Mouse (Mus musculus) adrenal gland, adult 8-10 months (tissue): ENCODE data around the gene Mlst8. TPM values are rescaled to one million over a fixed set of nuclear protein-coding genes. Genes with fewer than 3 reads are reported as not detected.

Source experiments
- DNase-seq: peaks from one replicate; pipeline ENCODE4 v3.0.0; 2022
- total RNA-seq, 4 experiments: library from RNA; stranded (reverse); gene quantifications; 2 replicates each; pipeline ENCODE4 v1.2.4; 2022

Gene Mlst8
- 10 to 100 TPM; 24.3 to 37.6 (median 32.2) TPM for total RNA-seq

- peak; percentile 94 for DNase-seq
Observed at GRCm38 (mm10) chr17:24478663-24479380, at the start of gene Mlst8. Gene Mlst8 (minus strand): TSS chr17:24479078.

- no peak for DNase-seq
Observed at GRCm38 (mm10) chr17:24528560-24528918, 49.7 kb upstream of the Mlst8 start.

GRCm38 (mm10) chr17:24527723-24528559 is 49.1 kb upstream of the Mlst8 start, which contains the start of gene Traf7:
Gene Traf7 (minus strand): TSS chr17:24527938.
- DNase-seq = peak; percentile 97

DNA sequence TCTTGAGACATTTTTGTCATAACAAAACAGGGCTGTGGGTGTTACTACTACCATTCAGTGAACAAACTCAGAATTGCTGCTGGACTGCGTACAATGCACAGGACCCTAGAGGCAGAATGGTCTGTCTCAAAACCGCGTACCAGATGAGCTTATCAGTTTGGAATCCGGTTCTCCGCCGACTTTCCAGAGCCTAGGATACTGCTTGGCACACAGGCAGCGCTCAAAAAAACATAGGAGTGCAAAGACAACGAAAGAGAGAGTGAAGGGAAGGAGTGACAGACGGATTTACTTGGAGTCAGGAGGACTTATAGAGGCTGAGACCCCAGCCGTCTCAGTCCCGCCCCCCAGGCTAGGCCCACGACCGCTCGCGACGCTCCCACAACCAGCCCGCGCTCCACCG is 48.4 kb upstream of the Mlst8 start:
- no peak for DNase-seq

DNA sequence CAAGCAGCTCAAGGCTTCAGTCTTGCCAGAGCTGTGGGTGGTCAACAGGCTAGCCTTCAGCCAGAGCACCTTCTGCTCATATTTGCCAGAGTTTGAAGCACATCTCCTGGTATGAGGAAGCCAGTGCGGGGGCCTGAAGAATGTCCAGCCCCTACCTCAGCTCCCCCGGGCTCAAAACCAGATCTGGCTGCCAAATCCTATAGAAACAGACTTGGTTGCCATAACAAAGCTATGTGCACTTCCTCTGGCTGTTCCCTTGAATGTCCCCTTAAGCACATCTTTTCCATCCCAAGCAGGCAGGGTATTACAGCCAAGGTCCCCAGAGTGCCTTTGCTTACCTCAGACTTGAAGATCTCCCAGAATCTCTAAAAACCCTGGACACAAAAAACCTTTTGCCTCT is 45.9 kb upstream of the Mlst8 start:
- no peak for DNase-seq

DNA sequence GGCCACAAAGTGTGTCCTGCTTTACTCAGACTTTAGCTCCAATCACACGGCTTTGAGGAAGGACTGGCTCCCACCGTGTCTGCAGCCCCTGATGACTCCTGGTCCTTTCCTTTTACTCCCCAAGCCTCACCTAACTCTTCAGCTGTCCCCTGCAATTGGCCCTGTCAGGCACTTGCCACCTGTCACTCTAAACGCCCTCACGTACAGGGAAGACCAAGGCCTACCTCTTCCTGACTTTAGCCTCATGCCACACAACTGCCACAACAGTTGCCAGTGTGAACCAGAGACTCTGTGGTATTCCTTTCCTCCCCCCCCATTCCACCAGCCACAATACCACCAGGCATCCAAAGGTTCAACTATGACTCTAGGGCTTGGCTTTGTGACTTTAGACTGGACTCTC is 41.6 kb upstream of the Mlst8 start:
- no peak for DNase-seq

DNA sequence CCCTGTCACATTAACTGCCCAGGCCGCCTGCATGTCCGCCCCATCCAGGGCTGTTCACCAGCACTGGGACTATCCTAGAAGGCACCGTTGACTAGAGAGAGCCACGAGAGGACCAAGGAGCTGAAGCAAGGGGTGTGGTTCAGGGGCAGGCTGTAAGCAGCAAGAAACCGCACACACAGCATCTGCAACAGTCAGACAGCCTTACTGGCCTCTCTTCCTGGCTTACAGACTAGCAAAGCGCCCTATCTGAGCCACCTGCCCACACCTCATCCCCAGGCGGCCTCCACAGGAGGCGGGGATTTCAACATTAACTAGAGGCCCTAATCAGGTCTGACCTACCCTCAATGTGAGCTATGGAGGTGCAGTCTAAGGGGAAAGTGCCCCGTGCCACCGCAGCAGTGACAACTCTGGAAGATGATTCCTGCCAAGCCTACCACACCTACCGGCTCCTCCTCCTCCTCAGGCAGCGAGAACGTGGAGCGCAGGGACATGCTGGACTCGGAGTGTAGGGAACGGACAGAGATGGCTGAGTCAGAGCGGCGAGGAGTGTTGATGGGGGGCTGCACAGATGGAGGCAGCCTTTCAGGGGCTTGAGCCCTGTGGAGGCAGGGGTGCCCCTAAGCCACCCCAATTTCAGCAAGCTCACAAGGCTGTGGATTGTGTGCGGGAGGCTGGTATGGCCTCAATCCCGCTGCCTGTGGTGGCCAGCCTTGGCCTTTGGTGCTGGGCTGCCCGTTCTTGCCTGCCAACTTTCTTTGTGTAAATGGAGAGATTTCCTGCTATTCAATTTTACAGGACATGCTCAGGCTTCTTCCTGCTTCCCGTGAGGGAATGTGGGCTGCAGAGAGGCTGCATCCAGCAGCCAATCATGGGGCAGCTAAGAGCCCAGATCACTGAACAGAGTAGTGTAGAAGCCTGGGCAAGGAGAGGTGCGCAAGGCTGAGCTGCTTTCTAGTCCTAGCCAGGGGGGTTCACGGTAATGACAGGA is 35.7 kb upstream of the Mlst8 start:
- DNase-seq = no peak

GRCm38 (mm10) chr17:24513609-24514008 is 34.7 kb upstream of the Mlst8 start:
- no peak for DNase-seq

DNA sequence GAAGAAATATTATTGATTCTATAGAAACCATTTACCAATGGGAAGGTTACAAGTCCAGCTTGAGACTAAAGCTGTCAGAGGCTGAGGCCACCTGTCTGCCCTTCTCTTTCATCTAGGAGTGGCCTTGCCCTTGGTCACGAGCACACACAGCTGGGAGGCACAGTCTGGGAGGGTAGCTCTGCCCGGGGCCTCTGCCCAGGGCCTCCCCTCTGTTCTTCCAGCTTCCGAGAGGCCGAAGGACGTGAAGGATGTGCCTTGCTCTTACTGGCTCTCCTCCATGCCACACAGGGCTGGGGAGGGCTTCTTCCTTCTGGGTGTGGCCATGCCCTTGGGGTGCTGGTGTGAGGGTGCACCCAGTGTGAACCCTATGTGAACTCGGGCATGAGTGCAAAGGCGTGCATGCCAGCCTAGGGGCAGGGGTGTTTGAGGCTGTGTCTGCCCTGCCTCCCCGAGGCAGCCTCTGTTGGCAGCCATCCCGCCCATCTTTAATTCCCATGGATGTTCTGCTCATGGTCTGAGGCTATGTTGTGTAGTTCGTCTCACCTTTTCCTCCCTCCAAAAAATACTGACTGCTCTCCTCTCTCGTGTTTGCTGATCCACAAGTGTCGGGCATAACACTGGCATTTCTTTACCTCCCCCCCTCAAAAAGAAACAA is 29.1 kb upstream of the Mlst8 start:
- peak; percentile 58 for DNase-seq

- DNase-seq = no peak
Observed at GRCm38 (mm10) chr17:24507129-24507664, 28.3 kb upstream of the Mlst8 start.

DNA sequence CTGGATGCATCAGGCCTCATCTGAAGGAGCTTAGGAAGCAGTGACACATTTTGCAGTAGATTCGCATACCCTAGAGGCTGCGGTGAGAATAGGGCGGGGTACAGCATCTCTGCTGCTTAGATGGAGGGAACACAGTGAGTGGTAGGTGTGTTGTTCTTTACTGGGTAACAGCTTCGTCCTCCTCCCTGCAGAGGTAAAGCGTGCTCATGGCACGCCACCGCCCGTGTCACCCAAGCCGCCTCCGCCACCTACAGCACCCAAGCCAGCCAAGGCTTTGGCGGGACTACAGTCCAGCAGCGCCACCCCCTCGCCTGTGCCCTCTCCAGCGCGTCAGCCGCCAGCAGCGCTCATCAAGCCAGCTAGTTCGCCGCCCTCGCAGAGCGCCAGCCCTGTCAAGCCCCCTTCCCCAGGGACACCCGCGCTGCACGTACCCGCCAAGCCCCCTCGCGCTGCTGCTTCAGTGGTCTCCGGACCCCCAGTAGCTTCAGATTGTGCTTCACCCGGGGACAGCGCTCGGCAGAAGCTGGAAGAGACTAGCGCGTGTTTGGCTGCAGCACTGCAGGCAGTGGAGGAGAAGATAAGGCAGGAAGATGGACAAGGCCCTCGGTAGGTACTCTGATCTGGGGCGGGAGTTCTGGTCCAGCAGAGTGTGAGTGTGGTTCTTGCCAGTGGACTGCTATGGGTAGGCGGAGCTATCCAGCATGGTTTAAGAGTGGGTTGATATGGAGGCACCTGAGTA is 27.6 kb upstream of the Mlst8 start:
- no peak for DNase-seq

DNA sequence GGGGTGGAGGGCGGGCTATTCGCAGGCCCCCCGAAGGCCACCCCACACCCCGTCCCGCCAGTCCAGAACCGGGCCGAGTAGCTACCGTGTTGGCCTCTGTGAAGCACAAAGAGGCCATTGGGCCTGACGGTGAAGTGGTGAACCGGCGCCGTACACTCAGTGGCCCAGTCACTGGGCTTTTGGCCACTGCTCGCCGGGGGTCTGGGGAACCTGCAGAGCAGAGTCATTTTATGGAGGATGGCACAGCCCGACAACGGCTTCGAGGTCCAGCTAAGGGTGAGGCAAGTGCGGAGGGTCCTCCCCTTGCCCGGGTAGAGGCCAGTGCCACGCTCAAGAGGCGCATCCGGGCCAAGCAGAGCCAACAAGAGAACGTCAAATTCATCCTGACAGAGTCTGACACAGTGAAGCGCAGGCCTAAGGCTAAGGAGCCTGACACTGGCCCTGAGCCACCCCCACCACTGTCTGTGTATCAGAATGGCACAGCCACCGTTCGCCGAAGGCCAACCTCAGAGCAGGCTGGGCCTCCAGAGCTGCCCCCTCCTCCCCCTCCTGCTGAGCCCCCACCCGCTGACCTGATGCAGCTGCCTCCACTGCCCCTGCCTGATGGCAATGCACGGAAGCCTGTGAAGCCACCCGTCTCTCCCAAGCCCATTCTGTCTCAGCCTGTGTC is 26.5 kb upstream of the Mlst8 start:
- no peak for DNase-seq

GRCm38 (mm10) chr17:24504085-24504484 is 25.2 kb upstream of the Mlst8 start:
- no peak for DNase-seq

- DNase-seq = no peak
Observed at GRCm38 (mm10) chr17:24502208-24502607, 23.3 kb upstream of the Mlst8 start.

GRCm38 (mm10) chr17:24496026-24496425 is 17.1 kb upstream of the Mlst8 start:
- DNase-seq = peak; percentile 61

DNA sequence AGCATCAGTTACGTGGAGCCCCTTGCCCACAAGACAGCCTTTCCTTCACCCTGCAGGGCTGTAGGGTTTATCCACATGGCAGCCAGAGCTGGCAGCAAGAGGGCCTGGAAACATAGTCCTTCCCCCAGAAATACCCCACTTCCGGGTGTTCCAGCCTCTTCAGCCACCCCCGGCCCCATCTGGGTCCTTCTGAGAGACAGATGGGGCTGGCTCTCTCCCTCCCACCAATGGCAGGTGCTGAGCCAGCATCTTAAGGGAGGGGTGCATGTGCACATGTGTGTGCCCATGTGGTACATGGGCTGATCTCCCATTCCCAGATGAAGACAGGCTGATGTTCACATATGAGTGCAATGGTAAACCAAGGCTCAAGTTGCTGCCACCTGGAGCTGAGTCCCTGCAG is 16.6 kb upstream of the Mlst8 start:
- no peak for DNase-seq

GRCm38 (mm10) chr17:24494627-24495335 is 15.9 kb upstream of the Mlst8 start:
- no peak for DNase-seq

GRCm38 (mm10) chr17:24490399-24490798 is 11.5 kb upstream of the Mlst8 start:
- DNase-seq = no peak

GRCm38 (mm10) chr17:24489265-24490030 is 10.6 kb upstream of the Mlst8 start:
- no peak for DNase-seq
